Mouse (Mus musculus): ENCODE measurements around the gene Nid1. TPM values are rescaled to one million over a fixed set of nuclear protein-coding genes. Genes with fewer than 3 reads are reported as not detected.
"Not testable (repeated sequence)": the region's sequence is repeated elsewhere in the genome, so short reads cannot be mapped to it uniquely, and the experiment has no call there.

Gene Nid1
- polyA plus RNA-seq, 1 experiment from 2014 or later: 0.50 TPM

DNA sequence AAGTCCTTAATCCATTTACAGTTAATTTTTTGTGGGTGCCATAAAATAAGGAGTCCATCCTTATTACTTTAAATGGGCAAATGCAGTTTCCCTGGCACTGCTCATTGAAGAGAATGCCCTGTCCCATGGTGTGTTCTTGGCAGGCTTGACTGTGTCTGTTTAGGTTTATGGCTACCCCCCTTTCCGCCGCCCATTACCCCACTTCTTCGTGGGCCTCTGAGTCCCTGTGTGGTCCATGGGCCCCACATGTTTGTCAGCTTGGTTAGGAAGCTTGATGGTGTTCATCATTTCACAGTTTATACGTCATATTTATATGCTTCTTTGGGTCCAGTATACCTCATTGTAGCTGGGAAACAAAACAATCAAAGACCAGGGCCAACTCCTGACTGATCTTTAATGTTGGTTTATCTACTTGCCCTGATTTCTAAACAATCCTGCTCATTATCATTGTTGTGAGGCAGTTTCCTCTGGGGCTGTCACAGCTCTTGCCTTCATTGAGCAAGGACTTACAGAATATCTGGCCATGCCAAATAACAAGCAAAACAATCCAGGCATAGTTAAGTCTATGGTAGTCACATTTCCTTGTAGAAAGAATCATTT is 20.9 kb downstream of the Nid1 start:
- ChIA-PET POLR2A (no interaction called here), CTCF (no interaction called here)
- no peak for TF ChIP-seq CTCF (IDR thresholded peaks at IDR 0.05)
- ATAC-seq: no peak
- DNase-seq (ENCODE audit: low read depth, low spot score): no peak
- in situ Hi-C loops (cut with MboI; ENCODE audit: low pct_unique_long_range_greater_than_20kb): no loop called here
- H3K27me3 ChIP-seq: no peaks in the 10 kb centered on the region

DNA sequence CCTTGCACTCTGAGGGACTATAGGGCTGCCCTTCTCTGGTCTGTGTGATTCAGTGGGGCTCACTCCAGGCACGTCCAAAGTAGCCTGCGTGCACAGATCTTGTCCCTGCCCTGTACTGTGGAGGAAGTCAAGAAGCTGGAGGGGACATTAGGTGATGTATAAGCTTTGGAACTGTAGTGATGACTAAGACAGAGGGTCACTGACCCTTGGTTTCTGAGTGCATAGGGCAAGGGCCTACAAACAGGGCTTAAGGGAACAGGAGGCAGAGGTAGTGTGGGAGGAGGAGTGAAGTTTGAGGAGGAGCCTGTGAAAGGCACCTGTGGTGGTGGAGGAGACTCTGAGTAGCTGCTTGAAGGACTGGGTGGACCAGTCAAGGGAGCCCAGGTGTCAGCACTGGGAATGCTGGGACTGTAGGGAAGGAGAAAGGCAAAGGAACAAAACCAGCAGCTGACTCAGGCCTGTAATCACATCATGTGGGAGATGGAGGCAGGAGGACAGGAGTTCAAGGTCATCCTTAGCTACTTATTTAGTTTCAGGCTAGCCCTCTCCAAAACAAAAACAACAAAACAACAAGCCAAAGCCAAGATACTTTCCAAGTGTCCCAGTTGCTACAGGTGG is 23.3 kb downstream of the Nid1 start:
- CTCF ChIA-PET: interaction anchor here (1.3 to 1.6 kb wide), 2 partner anchors 9 to 56 kb away, joined by 3 to 6 read pairs; no protein-coding TSS in a partner anchor
- in situ Hi-C loops (cut with MboI; ENCODE audit: low pct_unique_long_range_greater_than_20kb): no loop called here
- POLR2A ChIA-PET: no interaction called here
- no peaks in the 10 kb centered on the region for H3K27me3 ChIP-seq
- ATAC-seq: no peak
- no peak for DNase-seq (ENCODE audit: low read depth, low spot score)
- TF ChIP-seq CTCF (IDR thresholded peaks at IDR 0.05): no peak

DNA sequence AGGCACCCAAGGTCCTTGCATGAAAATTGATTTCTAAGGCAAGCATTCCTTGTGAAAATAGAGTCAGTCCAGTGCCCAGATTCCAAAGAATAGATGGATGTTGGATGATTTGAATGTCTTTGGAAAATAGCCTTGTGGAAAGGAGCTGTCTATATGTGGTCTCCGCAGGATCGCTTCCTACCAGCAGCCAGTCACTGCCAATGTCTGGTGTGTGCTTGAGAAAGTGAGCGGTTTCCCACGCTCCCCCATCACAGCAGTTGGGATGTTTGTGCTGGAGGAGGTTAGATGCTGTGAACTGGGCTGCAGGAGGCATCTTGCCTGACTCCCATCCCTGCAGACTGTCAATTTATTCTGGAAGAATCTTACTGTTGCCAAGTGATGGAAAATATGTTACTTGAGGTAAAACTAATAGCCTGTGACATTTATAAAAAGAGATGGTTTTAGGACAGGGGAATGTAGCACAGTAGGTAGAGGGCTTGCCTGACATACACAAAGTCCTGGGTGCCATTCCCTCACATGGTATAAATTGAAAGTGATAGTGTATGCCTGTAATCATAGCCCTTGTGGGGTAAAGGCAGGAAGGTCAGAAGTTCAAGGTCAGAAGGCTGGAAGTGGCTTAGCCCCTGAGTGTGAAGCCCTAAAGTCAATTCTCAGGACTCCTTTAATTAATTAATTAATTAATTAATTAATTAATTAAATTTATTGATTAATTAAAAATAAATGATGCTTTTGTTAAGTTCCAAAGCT is 24.3 kb downstream of the Nid1 start:
- in situ Hi-C loops (cut with MboI; ENCODE audit: low pct_unique_long_range_greater_than_20kb): no loop called here
- ATAC-seq (no peak), DNase-seq (ENCODE audit: low read depth, low spot score) (no peak)
- TF ChIP-seq CTCF (IDR thresholded peaks at IDR 0.05): no peak
- ChIA-PET POLR2A (no interaction called here), CTCF (interaction anchor here (1.3 kb wide), 1 partner anchor 10 kb away, joined by 3 read pairs; no protein-coding TSS in a partner anchor)
- no peaks in the 10 kb centered on the region for H3K27me3 ChIP-seq

DNA sequence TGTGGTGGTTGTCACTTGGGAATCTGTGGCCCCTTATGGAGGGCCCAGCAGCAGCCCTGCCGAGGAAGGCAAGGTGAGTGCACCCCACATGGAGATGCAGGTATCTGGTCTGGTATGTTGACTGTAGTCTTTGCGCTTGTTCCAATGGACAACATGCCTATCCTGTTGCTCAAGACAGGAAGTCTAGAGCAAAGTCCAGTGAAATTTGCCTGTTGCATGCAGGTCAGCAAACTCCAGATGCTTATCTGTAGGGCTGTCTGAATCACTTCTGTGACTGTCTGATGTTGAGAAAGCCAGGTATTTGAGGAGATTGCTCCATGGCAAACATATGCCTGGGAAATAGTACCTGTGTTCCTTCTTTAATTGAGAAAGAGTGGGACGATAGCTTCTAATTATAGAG is 26.6 kb downstream of the Nid1 start:
- no peaks in the 10 kb centered on the region for H3K27me3 ChIP-seq
- CTCF ChIA-PET: no interaction called here
- ATAC-seq (no peak), DNase-seq (ENCODE audit: low read depth, low spot score) (no peak)
- in situ Hi-C loops (cut with MboI; ENCODE audit: low pct_unique_long_range_greater_than_20kb): no loop called here
- POLR2A ChIA-PET: no interaction called here
- TF ChIP-seq CTCF (IDR thresholded peaks at IDR 0.05): no peak

DNA sequence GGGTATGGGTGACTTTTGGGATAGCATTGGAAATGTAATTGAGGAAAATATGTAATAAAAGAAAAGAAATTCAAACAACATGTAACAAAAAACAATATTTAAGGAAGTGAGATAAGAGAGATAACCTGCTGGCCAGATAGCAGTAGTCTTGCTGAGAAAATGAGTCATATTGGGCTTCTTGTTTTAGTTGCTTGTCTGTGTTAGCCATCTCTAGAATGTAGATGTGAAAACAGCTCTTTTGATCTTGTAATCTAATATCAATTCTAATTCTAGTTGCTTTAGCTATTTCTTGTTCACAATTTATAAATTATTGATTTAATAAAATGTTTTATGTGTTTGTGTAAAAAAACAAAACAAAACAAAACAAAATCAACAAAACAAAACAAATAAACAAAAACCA is 29.9 kb downstream of the Nid1 start:
- CTCF ChIA-PET; H3K27me3 ChIP-seq; ATAC-seq; POLR2A ChIA-PET; DNase-seq (ENCODE audit: low read depth, low spot score); in situ Hi-C loops (cut with MboI; ENCODE audit: low pct_unique_long_range_greater_than_20kb): not testable (repeated sequence)

DNA sequence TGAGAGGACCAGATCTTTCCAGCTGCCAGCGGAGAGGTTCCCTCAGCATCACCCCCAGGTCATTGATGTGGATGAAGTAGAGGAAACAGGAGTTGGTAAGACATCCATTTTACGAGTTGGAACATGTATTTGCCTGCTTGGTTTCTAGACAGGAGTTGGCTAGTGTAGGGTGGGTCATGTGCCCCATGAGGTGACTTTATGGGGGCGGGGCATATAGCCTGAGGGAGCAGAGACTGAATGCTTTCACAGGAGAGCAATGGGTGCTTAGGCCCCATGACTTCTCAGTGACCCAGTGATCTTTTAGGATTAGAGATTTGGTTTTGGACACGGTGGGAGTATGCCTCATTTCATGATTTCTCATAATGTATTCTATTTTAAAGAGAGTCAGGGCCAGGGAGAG is 31.2 kb downstream of the Nid1 start:
- ATAC-seq (no peak), DNase-seq (ENCODE audit: low read depth, low spot score) (no peak)
- in situ Hi-C loops (cut with MboI; ENCODE audit: low pct_unique_long_range_greater_than_20kb): no loop called here
- no peak for TF ChIP-seq CTCF (IDR thresholded peaks at IDR 0.05)
- ChIA-PET CTCF (no interaction called here), POLR2A (no interaction called here)
- H3K27me3 ChIP-seq: no peaks in the 10 kb centered on the region

DNA sequence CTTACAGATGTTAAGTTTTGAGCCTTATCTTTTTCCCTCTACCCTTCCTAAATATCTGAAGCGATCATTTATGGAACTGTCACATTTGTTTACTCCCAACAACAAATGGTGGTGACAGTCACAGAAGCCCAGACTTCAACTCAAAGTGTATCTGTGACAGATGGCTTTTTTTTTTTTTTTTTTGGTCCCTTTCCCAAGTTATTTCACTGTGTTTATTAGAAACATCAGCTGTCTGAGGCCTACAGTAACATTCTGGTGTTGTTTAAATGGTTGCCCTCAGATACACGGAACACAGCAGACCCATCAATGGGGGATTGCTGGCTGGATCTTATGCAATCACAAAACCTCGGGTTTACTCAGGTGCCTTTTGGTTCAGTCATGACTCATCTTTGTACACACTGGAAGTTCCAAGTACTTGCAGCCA is 34.0 kb downstream of the Nid1 start:
- POLR2A ChIA-PET: no interaction called here
- in situ Hi-C loops (cut with MboI; ENCODE audit: low pct_unique_long_range_greater_than_20kb): no loop called here
- H3K27me3 ChIP-seq: no peaks in the 10 kb centered on the region
- TF ChIP-seq CTCF (IDR thresholded peaks at IDR 0.05): no peak
- ATAC-seq (no peak), DNase-seq (ENCODE audit: low read depth, low spot score) (no peak)
- CTCF ChIA-PET: no interaction called here

DNA sequence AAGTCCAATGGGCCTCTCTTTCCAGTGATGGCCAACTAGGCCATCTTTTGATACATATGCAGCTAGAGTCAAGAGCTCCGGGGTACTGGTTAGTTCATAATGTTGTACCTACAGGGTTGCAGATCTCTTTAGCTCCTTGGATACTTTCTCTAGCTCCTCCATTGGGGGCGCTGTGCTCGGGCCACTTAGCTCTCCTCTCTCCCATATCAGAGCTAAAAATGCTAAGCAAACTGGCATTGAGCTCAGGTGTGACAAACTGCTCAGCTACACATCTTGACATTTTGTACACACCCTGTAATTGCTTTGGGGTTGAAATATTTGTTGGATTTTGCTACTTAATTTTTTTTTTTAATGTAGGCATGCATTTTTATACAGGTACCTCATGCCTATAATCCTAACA is 37.1 kb downstream of the Nid1 start:
- ATAC-seq; POLR2A ChIA-PET; in situ Hi-C loops (cut with MboI; ENCODE audit: low pct_unique_long_range_greater_than_20kb); DNase-seq (ENCODE audit: low read depth, low spot score); H3K27me3 ChIP-seq: not testable (repeated sequence)
- CTCF ChIA-PET: interaction anchor here (1.1 kb wide), 1 partner anchor 10 kb away, joined by 3 read pairs; no protein-coding TSS in a partner anchor

DNA sequence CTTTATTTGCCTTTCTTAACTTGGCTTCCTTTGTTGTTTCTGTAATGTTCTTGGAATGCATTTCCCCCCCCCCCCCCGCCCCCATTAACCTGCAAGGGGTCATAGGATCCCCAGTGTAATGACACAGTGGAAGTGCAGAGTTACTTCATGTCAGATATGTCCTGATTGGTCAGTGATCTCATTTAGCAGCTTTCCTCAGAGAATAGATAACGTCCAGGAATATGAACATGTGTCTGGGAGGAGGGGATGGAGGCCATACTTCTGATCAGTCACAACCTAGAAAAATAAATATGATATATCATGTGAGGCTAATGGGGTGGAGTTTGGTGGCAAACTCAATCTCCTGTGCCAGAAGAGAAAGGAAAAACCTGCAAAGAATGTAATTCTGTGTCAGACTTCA is 37.6 kb downstream of the Nid1 start:
- POLR2A ChIA-PET: no interaction called here
- DNase-seq (ENCODE audit: low read depth, low spot score): no peak
- in situ Hi-C loops (cut with MboI; ENCODE audit: low pct_unique_long_range_greater_than_20kb): no loop called here
- CTCF ChIA-PET: interaction anchor here (1.1 to 1.3 kb wide), 2 partner anchors 10 kb away, joined by 3 read pairs; no protein-coding TSS in a partner anchor
- H3K27me3 ChIP-seq: no peaks in the 10 kb centered on the region
- TF ChIP-seq CTCF (IDR thresholded peaks at IDR 0.05): no peak
- no peak for ATAC-seq

DNA sequence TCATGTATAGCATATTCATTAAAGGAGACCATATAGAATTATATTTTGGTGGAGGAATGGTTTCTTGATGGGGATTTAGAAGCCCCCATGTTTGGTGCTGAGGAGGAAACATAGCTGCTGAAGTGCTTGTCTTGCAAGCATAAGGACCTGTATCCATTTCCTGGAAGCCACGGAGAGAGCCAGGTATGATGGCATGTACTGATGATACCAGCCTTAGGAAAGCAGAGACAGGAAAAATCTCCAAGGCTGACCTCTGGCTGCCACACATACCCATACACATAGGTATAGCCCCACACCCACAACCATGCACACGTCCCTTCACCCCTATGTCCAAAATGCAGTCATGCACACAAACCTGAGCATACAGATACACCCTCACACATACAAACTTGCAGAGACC is 39.2 kb downstream of the Nid1 start:
- POLR2A ChIA-PET: no interaction called here
- no peaks in the 10 kb centered on the region for H3K27me3 ChIP-seq
- TF ChIP-seq CTCF (IDR thresholded peaks at IDR 0.05): no peak
- in situ Hi-C loops (cut with MboI; ENCODE audit: low pct_unique_long_range_greater_than_20kb): no loop called here
- CTCF ChIA-PET: interaction anchor here (1.4 kb wide), 1 partner anchor 10 kb away, joined by 3 read pairs; no protein-coding TSS in a partner anchor
- DNase-seq (ENCODE audit: low read depth, low spot score) (no peak), ATAC-seq (no peak)

DNA sequence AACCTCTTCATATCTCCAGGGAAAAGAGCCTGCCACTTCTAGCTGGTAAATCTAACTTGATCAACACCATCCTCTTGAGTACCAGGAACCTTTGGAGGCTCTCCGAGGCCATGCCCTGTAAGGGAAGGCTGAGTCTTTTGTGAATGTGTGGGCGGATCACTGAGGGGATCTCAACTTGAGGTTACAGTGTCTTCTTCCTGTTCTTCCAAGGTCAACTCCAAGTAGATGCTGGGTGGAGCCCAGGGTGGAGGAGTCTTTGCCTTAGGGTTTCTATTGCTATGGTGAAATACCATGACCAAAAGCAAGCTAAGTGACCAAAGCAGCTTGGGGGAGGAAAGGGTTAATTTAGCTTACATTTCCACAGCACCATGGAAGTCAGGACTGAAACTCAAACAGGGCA is 39.7 kb downstream of the Nid1 start:
- no peaks in the 10 kb centered on the region for H3K27me3 ChIP-seq
- no peak for TF ChIP-seq CTCF (IDR thresholded peaks at IDR 0.05)
- ChIA-PET CTCF (interaction anchor here (1.0 to 1.4 kb wide), 2 partner anchors 9 to 28 kb away, joined by 3 read pairs; no protein-coding TSS in a partner anchor), POLR2A (no interaction called here)
- in situ Hi-C loops (cut with MboI; ENCODE audit: low pct_unique_long_range_greater_than_20kb): no loop called here
- ATAC-seq (no peak), DNase-seq (ENCODE audit: low read depth, low spot score) (no peak)
